Mouse (Mus musculus) activated CD4-positive, CD25-positive, alpha-beta regulatory T cell, adult 4 months (primary cell): ENCODE data around the gene Gm16503. TPM values are rescaled to one million over a fixed set of nuclear protein-coding genes. Genes with fewer than 3 reads are reported as not detected.

Source experiments
- polyA plus RNA-seq, 2 experiments: library from polyadenylated mRNA; unstranded; fragments of 100-300 nt; shearing (Covaris generic); gene quantifications; one replicate each; pipeline ENCODE4 v1.2.1; 2017

Gene Gm16503
- polyA plus RNA-seq, 2 experiments from 2014 or later, result 0.22 TPM; not detected in 1

Other genes with a start within 250 kb of the Gm16503 start
- gene Zfp988, start 234.5 kb upstream of the Gm16503 start, polyA plus RNA-seq, result under 1 TPM; 0.46 to 0.73 TPM
- gene Zfp978, start 178.9 kb upstream of the Gm16503 start, polyA plus RNA-seq, result under 1 TPM in 1 of 2 experiments, not detected in 1; 0.33 TPM
- gene Zfp982, start 47.8 kb upstream of the Gm16503 start, polyA plus RNA-seq, result under 1 TPM in 1 of 2 experiments, not detected in 1; 0.49 TPM
- gene Zfp985, start 13.1 kb downstream of the Gm16503 start, polyA plus RNA-seq, result 1 to 10 TPM in 1 of 2 experiments, under 1 TPM in 1; 0.73 to 2.9 TPM
- under 1 TPM in 1 of 2 experiments, not detected in 1; 0.85 TPM for gene Zfp979, start 102.3 kb downstream of the Gm16503 start, polyA plus RNA-seq
- gene Zfp534, start 162.3 kb downstream of the Gm16503 start, polyA plus RNA-seq, result 1 to 10 TPM in 1 of 2 experiments, not detected in 1; 1.0 TPM